Mouse (Mus musculus): ENCODE measurements at regions not wholly inside any gene's neighbourhood (a gene's known extent, or its start where the extent isn't known, plus 50 kb on each side); places are given as distances from the start of the nearest gene placed in this dataset.
"Not testable (repeated sequence)": the region's sequence is repeated elsewhere in the genome, so short reads cannot be mapped to it uniquely, and the experiment has no call there.

DNA sequence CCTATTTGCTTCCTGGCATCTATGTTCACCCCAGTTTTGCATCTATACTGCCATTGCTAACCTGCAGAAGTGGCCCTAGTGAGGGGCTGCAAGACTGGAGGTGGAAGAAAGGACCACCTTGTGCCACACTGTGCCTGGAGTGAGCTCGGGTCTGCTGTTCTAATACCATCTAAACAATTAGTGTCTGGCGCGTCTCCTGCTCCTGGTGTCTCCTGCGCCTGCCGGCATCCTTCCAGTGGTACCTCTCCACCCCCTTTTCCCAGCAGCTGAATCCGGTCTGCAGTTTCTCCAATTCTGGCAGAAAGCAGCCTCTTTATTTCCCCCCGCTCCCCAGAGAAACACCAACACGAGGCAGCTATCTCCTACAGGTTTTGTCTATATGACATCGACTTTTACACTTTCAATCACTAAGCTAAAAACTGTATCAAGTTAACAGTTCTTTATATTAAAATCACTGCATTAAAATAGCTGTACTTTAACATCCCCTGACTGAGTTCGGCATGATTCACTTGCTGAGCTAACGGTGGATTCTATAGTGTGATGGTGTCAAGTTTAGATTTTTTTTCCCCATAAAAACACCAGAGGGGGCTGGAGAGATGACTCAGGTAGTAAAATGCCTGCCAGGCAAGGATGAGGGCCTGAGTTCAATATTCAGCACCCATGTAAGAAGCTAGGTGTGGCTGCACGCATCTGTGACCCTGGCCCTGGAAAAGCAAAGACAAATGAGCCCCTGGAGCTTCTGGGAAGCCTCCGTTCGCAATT is 131.1 kb upstream of the 1700025G04Rik start:
- no peak for DNase-seq (ENCODE audit: low read depth, low spot score)
- Histone ChIP-seq H3K36me3 (ENCODE audit: control insufficient read depth, insufficient read depth, low read length, poor library complexity, severe bottlenecking) (no peaks in the 10 kb centered on the region), H3K27me3 (ENCODE audit: control insufficient read depth, insufficient read depth, low read length, poor library complexity, severe bottlenecking) (no peaks in the 10 kb centered on the region)

DNA sequence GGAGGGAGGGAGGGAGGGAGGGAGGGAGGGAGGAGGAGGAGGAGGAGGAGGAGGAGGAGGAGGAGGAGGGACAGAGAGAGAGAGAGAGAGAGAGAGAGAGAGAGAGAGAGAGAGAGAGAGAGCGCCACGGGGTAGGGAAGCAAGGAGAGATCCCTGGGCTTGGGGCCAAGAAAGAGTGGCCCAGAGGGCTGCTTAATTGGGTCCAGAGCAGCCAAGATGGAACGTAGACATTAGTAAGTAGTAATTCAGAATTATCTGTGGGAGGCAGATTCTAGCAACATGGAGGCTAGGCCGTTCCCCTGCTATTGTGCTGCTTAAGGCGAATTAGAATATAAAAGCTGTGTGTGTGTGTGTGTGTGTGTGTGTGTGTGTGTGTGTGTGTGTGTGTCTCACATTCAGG is 129.8 kb upstream of the 1700025G04Rik start:
- DNase-seq (ENCODE audit: low read depth, low spot score); H3K27me3 ChIP-seq (ENCODE audit: control insufficient read depth, insufficient read depth, low read length, poor library complexity, severe bottlenecking); H3K36me3 ChIP-seq (ENCODE audit: control insufficient read depth, insufficient read depth, low read length, poor library complexity, severe bottlenecking): not testable (repeated sequence)

- H3K36me3 ChIP-seq (ENCODE audit: control insufficient read depth, insufficient read depth, low read length, poor library complexity, severe bottlenecking): no peaks in the 10 kb centered on the region
- no peaks in the 10 kb centered on the region for H3K27me3 ChIP-seq (ENCODE audit: control insufficient read depth, insufficient read depth, low read length, poor library complexity, severe bottlenecking)
- no peak for DNase-seq (ENCODE audit: low read depth, low spot score)
Measured at GRCm38 (mm10) chr1:152217404-152217803, 127.5 kb upstream of the 1700025G04Rik start.

GRCm38 (mm10) chr1:152214376-152214775 is 124.5 kb upstream of the 1700025G04Rik start:
- no peaks in the 10 kb centered on the region for H3K36me3 ChIP-seq (ENCODE audit: control insufficient read depth, insufficient read depth, low read length, poor library complexity, severe bottlenecking)
- H3K27me3 ChIP-seq (ENCODE audit: control insufficient read depth, insufficient read depth, low read length, poor library complexity, severe bottlenecking): no peaks in the 10 kb centered on the region
- no peak for DNase-seq (ENCODE audit: low read depth, low spot score)

- no peaks in the 10 kb centered on the region for H3K36me3 ChIP-seq (ENCODE audit: control insufficient read depth, insufficient read depth, low read length, poor library complexity, severe bottlenecking)
- DNase-seq (ENCODE audit: low read depth, low spot score): no peak
- H3K27me3 ChIP-seq (ENCODE audit: control insufficient read depth, insufficient read depth, low read length, poor library complexity, severe bottlenecking): no peaks in the 10 kb centered on the region
Measured at GRCm38 (mm10) chr1:152203187-152203586, 113.3 kb upstream of the 1700025G04Rik start.

- no peaks in the 10 kb centered on the region for H3K36me3 ChIP-seq (ENCODE audit: control insufficient read depth, insufficient read depth, low read length, poor library complexity, severe bottlenecking)
- H3K27me3 ChIP-seq (ENCODE audit: control insufficient read depth, insufficient read depth, low read length, poor library complexity, severe bottlenecking): no peaks in the 10 kb centered on the region
- DNase-seq (ENCODE audit: low read depth, low spot score): no peak
Measured at GRCm38 (mm10) chr1:152188700-152189099, 98.8 kb upstream of the 1700025G04Rik start.

GRCm38 (mm10) chr1:152184956-152185355 is 95.0 kb upstream of the 1700025G04Rik start:
- Histone ChIP-seq H3K36me3 (ENCODE audit: control insufficient read depth, insufficient read depth, low read length, poor library complexity, severe bottlenecking) (no peaks in the 10 kb centered on the region), H3K27me3 (ENCODE audit: control insufficient read depth, insufficient read depth, low read length, poor library complexity, severe bottlenecking) (no peaks in the 10 kb centered on the region)
- no peak for DNase-seq (ENCODE audit: low read depth, low spot score)

DNA sequence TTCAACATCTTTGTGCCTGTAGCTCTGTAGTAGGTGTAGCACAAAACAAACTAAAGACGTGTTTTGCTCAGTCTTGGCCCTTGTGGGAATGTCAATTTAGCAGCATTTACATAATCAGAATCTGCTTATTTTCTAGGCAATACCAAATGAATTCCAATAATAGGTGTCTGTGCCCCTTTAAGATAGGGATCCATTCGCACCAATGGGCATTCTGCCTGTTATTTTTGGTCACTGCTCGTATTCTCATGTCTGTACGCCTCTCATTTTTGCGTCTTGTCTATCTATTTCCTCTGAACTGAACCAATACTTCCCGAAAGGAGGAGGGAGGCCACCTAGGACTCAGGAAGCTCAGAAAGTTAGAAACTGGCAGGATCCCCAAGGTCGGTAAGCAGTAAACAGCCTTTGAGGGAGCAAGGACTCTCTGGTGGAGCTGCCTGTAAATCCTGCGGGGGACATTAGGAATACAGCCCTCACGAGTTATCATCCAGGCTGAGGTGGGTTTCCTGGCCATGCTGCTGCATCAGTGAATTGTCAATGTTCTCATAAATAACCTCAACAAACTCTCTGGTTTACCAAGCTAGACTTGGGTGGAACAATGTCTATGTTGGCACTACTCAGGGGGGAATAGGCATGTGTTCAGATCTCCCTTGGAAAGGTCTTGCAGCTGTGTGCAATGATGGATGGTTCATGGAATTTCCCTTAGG is 86.5 kb upstream of the 1700025G04Rik start:
- H3K27me3 ChIP-seq (ENCODE audit: control insufficient read depth, insufficient read depth, low read length, poor library complexity, severe bottlenecking): no peaks in the 10 kb centered on the region

GRCm38 (mm10) chr1:152175691-152176090 is 85.8 kb upstream of the 1700025G04Rik start:
- DNase-seq (ENCODE audit: low read depth, low spot score): no peak
- H3K27me3 ChIP-seq (ENCODE audit: control insufficient read depth, insufficient read depth, low read length, poor library complexity, severe bottlenecking): no peaks in the 10 kb centered on the region
- H3K36me3 ChIP-seq (ENCODE audit: control insufficient read depth, insufficient read depth, low read length, poor library complexity, severe bottlenecking): no peaks in the 10 kb centered on the region

More for the DNA sequence above, 86.5 kb upstream of the 1700025G04Rik start:
- no peaks in the 10 kb centered on the region for H3K36me3 ChIP-seq (ENCODE audit: control insufficient read depth, insufficient read depth, low read length, poor library complexity, severe bottlenecking)
- DNase-seq (ENCODE audit: low read depth, low spot score): no peak

DNA sequence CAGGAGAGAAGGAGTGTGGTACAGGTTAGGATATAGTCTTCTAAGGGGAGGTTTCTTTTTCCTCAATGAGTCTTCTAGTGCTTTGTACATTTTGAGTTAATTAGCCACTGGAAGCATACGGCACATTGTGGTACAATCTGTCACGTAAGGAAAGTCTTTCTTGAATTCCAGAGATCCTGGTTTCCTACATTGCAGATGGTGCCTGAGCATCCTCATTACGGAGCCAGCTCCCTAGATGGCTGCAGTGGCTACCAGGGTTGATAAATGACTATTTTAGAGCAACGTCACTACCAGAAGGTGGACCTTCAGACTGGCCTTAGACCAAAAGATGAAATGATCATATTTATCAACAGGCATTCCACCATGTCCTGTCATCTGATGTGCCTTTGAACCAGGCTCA is 84.5 kb upstream of the 1700025G04Rik start:
- no peak for DNase-seq (ENCODE audit: low read depth, low spot score)
- no peaks in the 10 kb centered on the region for H3K27me3 ChIP-seq (ENCODE audit: control insufficient read depth, insufficient read depth, low read length, poor library complexity, severe bottlenecking)
- no peaks in the 10 kb centered on the region for H3K36me3 ChIP-seq (ENCODE audit: control insufficient read depth, insufficient read depth, low read length, poor library complexity, severe bottlenecking)

GRCm38 (mm10) chr1:152171034-152171790 is 81.3 kb upstream of the 1700025G04Rik start:
- Histone ChIP-seq H3K36me3 (ENCODE audit: control insufficient read depth, insufficient read depth, low read length, poor library complexity, severe bottlenecking) (no peaks in the 10 kb centered on the region), H3K27me3 (ENCODE audit: control insufficient read depth, insufficient read depth, low read length, poor library complexity, severe bottlenecking) (no peaks in the 10 kb centered on the region)
- DNase-seq (ENCODE audit: low read depth, low spot score): no peak

DNA sequence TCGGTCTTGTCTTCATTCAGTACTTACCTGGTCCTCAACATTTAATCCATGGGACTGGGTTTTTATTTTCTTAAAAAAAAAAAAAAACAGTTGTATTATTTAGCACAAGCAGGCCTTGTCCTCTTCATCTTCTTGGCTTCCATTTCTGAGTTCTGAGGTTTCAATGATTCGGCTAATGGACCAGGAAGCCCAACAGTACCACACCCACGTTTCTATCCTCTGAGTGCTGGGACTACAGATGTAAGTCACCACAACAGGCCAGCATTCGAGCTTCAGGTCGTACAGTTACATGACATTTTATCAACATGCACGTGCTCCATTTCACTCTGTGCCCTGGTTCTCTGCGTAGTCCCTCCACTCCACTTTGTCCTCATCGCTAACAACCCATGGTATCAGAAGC is 80.7 kb upstream of the 1700025G04Rik start:
- H3K27me3 ChIP-seq (ENCODE audit: control insufficient read depth, insufficient read depth, low read length, poor library complexity, severe bottlenecking): no peaks in the 10 kb centered on the region
- no peak for DNase-seq (ENCODE audit: low read depth, low spot score)
- no peaks in the 10 kb centered on the region for H3K36me3 ChIP-seq (ENCODE audit: control insufficient read depth, insufficient read depth, low read length, poor library complexity, severe bottlenecking)

GRCm38 (mm10) chr1:152169508-152169907 is 79.6 kb upstream of the 1700025G04Rik start:
- DNase-seq (ENCODE audit: low read depth, low spot score): no peak
- Histone ChIP-seq H3K36me3 (ENCODE audit: control insufficient read depth, insufficient read depth, low read length, poor library complexity, severe bottlenecking) (no peaks in the 10 kb centered on the region), H3K27me3 (ENCODE audit: control insufficient read depth, insufficient read depth, low read length, poor library complexity, severe bottlenecking) (no peaks in the 10 kb centered on the region)

DNA sequence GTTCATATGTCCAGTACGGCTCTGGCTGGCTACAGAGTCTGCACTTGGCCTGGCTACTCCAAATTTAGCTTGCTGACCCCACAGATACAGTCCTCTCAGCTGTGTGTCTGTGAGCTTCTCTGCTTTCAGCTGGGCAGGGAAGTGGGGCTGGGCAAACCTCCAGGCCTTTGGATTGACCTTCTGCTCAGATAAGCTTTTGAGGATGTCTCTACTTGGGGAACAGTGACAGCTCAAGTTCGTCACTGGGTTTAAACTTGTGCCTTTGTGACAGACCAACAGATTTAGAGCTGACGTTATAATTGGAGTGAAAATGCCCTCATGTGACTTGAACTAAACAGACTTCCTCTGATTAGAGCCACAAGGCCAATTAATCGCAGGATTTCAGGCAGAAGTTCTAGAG is 78.4 kb upstream of the 1700025G04Rik start:
- H3K27me3 ChIP-seq (ENCODE audit: control insufficient read depth, insufficient read depth, low read length, poor library complexity, severe bottlenecking): no peaks in the 10 kb centered on the region
- no peaks in the 10 kb centered on the region for H3K36me3 ChIP-seq (ENCODE audit: control insufficient read depth, insufficient read depth, low read length, poor library complexity, severe bottlenecking)
- DNase-seq (ENCODE audit: low read depth, low spot score): no peak

GRCm38 (mm10) chr1:152167716-152168115 is 77.8 kb upstream of the 1700025G04Rik start:
- Histone ChIP-seq H3K27me3 (ENCODE audit: control insufficient read depth, insufficient read depth, low read length, poor library complexity, severe bottlenecking) (no peaks in the 10 kb centered on the region), H3K36me3 (ENCODE audit: control insufficient read depth, insufficient read depth, low read length, poor library complexity, severe bottlenecking) (no peaks in the 10 kb centered on the region)
- DNase-seq (ENCODE audit: low read depth, low spot score): no peak

Measured in splenic B cell, adult 2 months (primary cell).